Mouse (Mus musculus) cerebellum, adult 2 months (tissue): ENCODE data around the gene Amigo2. TPM values are rescaled to one million over a fixed set of nuclear protein-coding genes. Genes with fewer than 3 reads are reported as not detected.

Experiments
- DNase-seq, 2 experiments: peaks; one replicate each; pipeline ENCODE4 v3.0.0; 2021
- H3K27ac ChIP-seq: fragments of 200-500 bp; 2 replicates; pipeline ENCODE4 v1.5.1; 2012; ENCODE audit warnings: low read length, control low read depth, inconsistent platforms; ENCODE audit not compliant: insufficient read depth
- H3K27me3 ChIP-seq: fragments of 200-500 bp; 2 replicates; pipeline ENCODE4 v1.6.1; 2012; ENCODE audit warnings: inconsistent platforms, mild to moderate bottlenecking, low read length, moderate library complexity; ENCODE audit not compliant: control insufficient read depth, insufficient read depth
- H3K4me1 ChIP-seq: fragments of 200-500 bp; 2 replicates; pipeline ENCODE4 v1.6.1; 2011; ENCODE audit warnings: low read length; ENCODE audit not compliant: control insufficient read depth, insufficient read depth
- H3K4me3 ChIP-seq: fragments of 200-500 bp; replicated peaks from 2 replicates; pipeline ENCODE3; 2011; ENCODE audit warnings: mild to moderate bottlenecking, low read depth, low read length, control low read depth; ENCODE audit not compliant: insufficient read depth
- CTCF ChIP-seq: fragments of 200-500 bp; IDR thresholded peaks from 2 replicates; pipeline ENCODE4 v1.5.1; 2011; ENCODE audit warnings: low read depth, mild to moderate bottlenecking, control low read depth, low read length, moderate library complexity, borderline replicate concordance; ENCODE audit not compliant: insufficient read depth
- POLR2A ChIP-seq: fragments of 200-500 bp; IDR thresholded peaks from 2 replicates; pipeline ENCODE4 v1.6.1; 2011; ENCODE audit warnings: low read length, control low read depth, borderline replicate concordance; ENCODE audit not compliant: insufficient read depth
- WGBS: fragments of 180-500 bp; shearing (Covaris S2); methylation state at CpG from one replicate; pipeline ENCODE4 v1.1.7; 2018; 5-methylcytosine and 5-hydroxymethylcytosine counted together
- polyA plus RNA-seq: library from polyadenylated mRNA; depleted of rRNA; stranded (reverse); fragments of >200 nt; gene quantifications from 2 replicates; pipeline ENCODE4 v1.2.3, GENCODE M21; 2012

Gene Amigo2
- polyA plus RNA-seq, 1 experiment: 6.1 TPM

GRCm38 (mm10) chr15:97275626-97276395 is 28.7 kb upstream of the Amigo2 start:
- WGBS: 59% methylated on average over 12 of the region's 12 CpGs
- Histone ChIP-seq H3K27me3 (no peaks in the 10 kb centered on the region), H3K4me1 (no peaks in the 10 kb centered on the region), H3K4me3 (no peak overlapping the region), H3K27ac (no peak overlapping the region)
- no peak for DNase-seq
- TF ChIP-seq CTCF (no peak), POLR2A (no peak)

GRCm38 (mm10) chr15:97272831-97273230 is 25.7 kb upstream of the Amigo2 start:
- no peak for TF ChIP-seq CTCF
- TF ChIP-seq POLR2A: no peak
- no peak overlapping the region for H3K27ac ChIP-seq
- no peak for DNase-seq
- 80% methylated on average over 3 of the region's 3 CpGs for WGBS
- no peaks in the 10 kb centered on the region for H3K27me3 ChIP-seq
- no peak overlapping the region for H3K4me3 ChIP-seq
- no peaks in the 10 kb centered on the region for H3K4me1 ChIP-seq

DNA sequence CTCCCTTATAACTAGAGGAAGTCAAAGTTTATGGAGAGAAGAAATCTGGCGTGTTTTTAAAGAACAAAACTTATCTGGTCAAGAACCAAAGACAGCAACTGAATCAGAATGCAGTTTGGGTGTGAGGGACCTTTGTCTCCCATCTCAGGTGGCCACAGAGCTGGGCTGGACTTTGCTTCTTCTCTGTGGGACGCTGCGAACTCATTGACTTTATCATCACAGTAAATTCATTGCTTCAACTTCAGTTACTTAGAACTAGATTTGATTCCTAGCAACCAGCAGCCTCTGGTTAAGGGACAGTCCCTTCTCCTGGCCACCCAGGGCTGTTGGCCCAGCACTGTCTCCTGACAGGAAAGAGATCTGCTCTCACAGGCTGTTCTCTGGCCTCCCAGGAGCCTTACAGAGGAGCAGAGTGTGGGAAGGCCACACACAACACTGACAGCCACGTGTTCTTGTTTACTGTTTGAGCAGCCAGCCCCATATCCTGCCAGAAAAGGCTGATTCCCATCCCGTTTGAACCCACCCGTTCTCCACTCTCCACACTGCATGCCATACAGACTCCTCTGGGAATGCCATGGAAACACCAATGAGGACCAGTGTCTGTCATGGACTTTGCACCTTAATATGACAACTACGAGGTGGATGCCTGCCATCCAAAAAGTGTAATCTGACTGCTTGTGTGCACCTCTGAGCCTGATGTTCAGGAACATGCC is 25.1 kb upstream of the Amigo2 start:
- 27% methylated on average over 7 of the region's 7 CpGs for WGBS
- DNase-seq: no peak
- no peaks in the 10 kb centered on the region for H3K4me1 ChIP-seq
- no peak for TF ChIP-seq POLR2A
- TF ChIP-seq CTCF: no peak
- no peaks in the 10 kb centered on the region for H3K27me3 ChIP-seq
- H3K4me3 ChIP-seq: no peak overlapping the region
- H3K27ac ChIP-seq: no peak overlapping the region

- DNase-seq: no peak
- Histone ChIP-seq H3K27me3 (no peaks in the 10 kb centered on the region), H3K27ac (no peak overlapping the region), H3K4me3 (no peak overlapping the region), H3K4me1 (no peaks in the 10 kb centered on the region)
- TF ChIP-seq POLR2A: no peak
- TF ChIP-seq CTCF: no peak
- WGBS: 38% methylated on average over 8 of the region's 8 CpGs
These were observed 20.1 kb upstream of the Amigo2 start for GRCm38 (mm10) chr15:97267094-97267695.

DNA sequence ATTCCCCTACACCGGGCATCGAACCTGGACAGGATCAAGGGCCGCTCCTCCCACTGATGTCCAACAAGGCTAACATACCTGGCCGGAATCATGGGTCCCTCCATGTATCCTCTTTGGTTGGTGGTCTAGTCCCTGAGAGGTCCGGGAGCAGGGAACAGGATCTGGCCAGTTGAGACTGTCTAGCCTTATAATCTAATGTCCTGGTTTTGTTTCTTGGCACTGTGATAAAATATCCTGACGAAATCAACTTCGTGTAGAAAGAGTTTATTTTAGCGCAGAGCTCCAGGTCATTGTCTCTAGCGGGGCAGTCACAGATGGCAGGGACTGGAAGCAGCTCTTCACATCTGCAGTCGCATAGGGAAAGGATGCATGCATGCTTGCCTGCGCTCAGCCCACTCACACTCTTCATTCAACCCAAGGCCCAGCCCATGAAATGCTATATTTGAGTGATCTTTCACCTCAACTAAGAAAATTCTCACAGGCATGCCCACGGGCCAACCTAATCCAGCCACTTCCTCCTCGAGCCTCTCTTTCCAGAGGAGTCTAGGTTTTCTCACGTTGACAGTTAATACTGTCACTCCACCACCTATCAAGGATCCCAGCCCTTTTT is 19.3 kb upstream of the Amigo2 start:
- DNase-seq: no peak
- Histone ChIP-seq H3K27me3 (no peaks in the 10 kb centered on the region), H3K4me1 (no peaks in the 10 kb centered on the region), H3K27ac (no peak overlapping the region), H3K4me3 (no peak overlapping the region)
- WGBS: 84% methylated on average over 14 of the region's 14 CpGs
- TF ChIP-seq CTCF (no peak), POLR2A (no peak)

GRCm38 (mm10) chr15:97262251-97262650 is 15.2 kb upstream of the Amigo2 start:
- no peak for DNase-seq
- Histone ChIP-seq H3K27ac (no peak overlapping the region), H3K4me3 (no peak overlapping the region), H3K4me1 (no peaks in the 10 kb centered on the region), H3K27me3 (no peaks in the 10 kb centered on the region)
- TF ChIP-seq POLR2A (no peak), CTCF (no peak)
- 65% methylated on average over 9 of the region's 9 CpGs for WGBS

- 79% methylated on average over 11 of the region's 11 CpGs for WGBS
These were observed 13.0 kb upstream of the Amigo2 start for GRCm38 (mm10) chr15:97259968-97260597.

More at GRCm38 (mm10) chr15:97259968-97260597, 13.0 kb upstream of the Amigo2 start:
- no peak for DNase-seq
- Histone ChIP-seq H3K4me1 (no peaks in the 10 kb centered on the region; the same call in 1 of the 2 replicates), H3K4me3 (no peak overlapping the region), H3K27ac (no peak overlapping the region), H3K27me3 (no peaks in the 10 kb centered on the region)
- TF ChIP-seq POLR2A: no peak
- TF ChIP-seq CTCF: no peak
